Mouse (Mus musculus) neural tube, embryonic 12.5 days (tissue): ENCODE results near the gene Dennd6b. TPM values are rescaled to one million over a fixed set of nuclear protein-coding genes. Genes with fewer than 3 reads are reported as not detected.
A peak's percentile ranks its signal among the peaks of the same experiment; 100 is the strongest.

ENCODE experiments used
- ATAC-seq: fragments of 200-750 bp; cut with Nextera tagmentation; 2 replicates; pipeline ENCODE4 v1.8.0; 2017; ENCODE audit warnings: low read depth, mild to moderate bottlenecking, moderate TSS enrichment, moderate library complexity; ENCODE audit not compliant: low FRiP score
- H3K27ac ChIP-seq: fragments of 300-500 bp; sonication (generic); 2 replicates; pipeline ENCODE4 v1.5.1; 2016
- H3K27me3 ChIP-seq: fragments of 300-500 bp; sonication (generic); replicated peaks from 2 replicates; pipeline ENCODE4 v1.6.1; 2016; ENCODE audit warnings: mild to moderate bottlenecking
- H3K36me3 ChIP-seq: fragments of 300-500 bp; sonication (generic); 2 replicates; pipeline ENCODE4 v1.6.1; 2016; ENCODE audit warnings: mild to moderate bottlenecking
- H3K4me1 ChIP-seq: fragments of 300-500 bp; sonication (generic); 2 replicates; pipeline ENCODE4 v1.6.1; 2016
- H3K4me2 ChIP-seq: fragments of 300-500 bp; sonication (generic); replicated peaks from 2 replicates; pipeline ENCODE4 v1.6.1; 2016; ENCODE audit warnings: mild to moderate bottlenecking
- H3K4me3 ChIP-seq: fragments of 300-500 bp; sonication (generic); 2 replicates; pipeline ENCODE4 v1.5.1; 2016
- H3K9ac ChIP-seq: fragments of 300-500 bp; sonication (generic); 2 replicates; pipeline ENCODE4 v1.6.1; 2016; ENCODE audit warnings: mild to moderate bottlenecking
- H3K9me3 ChIP-seq: fragments of 300-500 bp; sonication (generic); 2 replicates; pipeline ENCODE4 v1.6.1; 2016; ENCODE audit warnings: mild to moderate bottlenecking
- WGBS: fragments of 180-500 bp; shearing (Covaris S2); methylation state at CpG from one replicate; pipeline ENCODE4 v1.1.7; 2016; 5-methylcytosine and 5-hydroxymethylcytosine counted together
- polyA plus RNA-seq: library from polyadenylated mRNA; unstranded; fragments of >200 nt; fragmentation: Nextera tagmentation; extraction: Ambion mirVana; gene quantifications from 2 replicates; pipeline ENCODE4 v1.2.1, GENCODE M21; 2016

The Dennd6b gene
- polyA plus RNA-seq: 55.5 and 62.6 TPM in 2 replicates

GRCm38 (mm10) chr15:89196313-89196706, at the start of gene Dennd6b:
Gene Dennd6b, minus strand, starts transcription at chr15:89196496.
- H3K9me3 ChIP-seq: no peaks in the 10 kb centered on the region
- H3K9ac ChIP-seq: peak within 1 kb of the TSS; percentile 91
- H3K4me3 ChIP-seq: peak within 1 kb of the TSS; percentile 80
- peaks cover 9% of the 10 kb centered on the region for H3K36me3 ChIP-seq
- peak; percentile 97 for ATAC-seq
- H3K4me1 ChIP-seq: peaks cover 11% of the 10 kb centered on the region
- no peaks in the 10 kb centered on the region for H3K27me3 ChIP-seq
- H3K27ac ChIP-seq: peak within 1 kb of the TSS; percentile 96
- peak within 1 kb of the TSS; percentile 67 for H3K4me2 ChIP-seq
- under 1% methylated on average over 38 of the region's 38 CpGs for WGBS

GRCm38 (mm10) chr15:89241025-89241424, 44.7 kb upstream of the Dennd6b start:
- Histone ChIP-seq H3K4me1 (no peaks in the 10 kb centered on the region), H3K27ac (no peak overlapping the region), H3K27me3 (no peaks in the 10 kb centered on the region), H3K36me3 (peaks cover 29% of the 10 kb centered on the region), H3K9me3 (no peaks in the 10 kb centered on the region), H3K9ac (no peak overlapping the region), H3K4me2 (no peak overlapping the region), H3K4me3 (no peak overlapping the region)
- no peak for ATAC-seq
- 84% methylated on average over 2 of the region's 2 CpGs for WGBS

- ATAC-seq: no peak
- Histone ChIP-seq H3K9ac (no peak overlapping the region), H3K27me3 (no peaks in the 10 kb centered on the region), H3K9me3 (no peaks in the 10 kb centered on the region), H3K4me1 (no peaks in the 10 kb centered on the region), H3K4me3 (no peak overlapping the region), H3K27ac (no peak overlapping the region), H3K4me2 (no peak overlapping the region), H3K36me3 (peaks cover 26% of the 10 kb centered on the region)
- WGBS: 73% methylated on average over 3 of the region's 3 CpGs
These were observed 43.6 kb upstream of the Dennd6b start for GRCm38 (mm10) chr15:89239751-89240392.

GRCm38 (mm10) chr15:89234052-89234451, 37.8 kb upstream of the Dennd6b start:
- Histone ChIP-seq H3K4me1 (no peaks in the 10 kb centered on the region), H3K9ac (no peak overlapping the region), H3K27me3 (no peaks in the 10 kb centered on the region), H3K9me3 (no peaks in the 10 kb centered on the region), H3K36me3 (0 out of 2 replicates have a peak, but pooled peaks cover 7% of the 10 kb centered on the region), H3K27ac (no peak overlapping the region), H3K4me2 (no peak overlapping the region), H3K4me3 (no peak overlapping the region)
- WGBS: 90% methylated on average over 4 of the region's 4 CpGs
- ATAC-seq: no peak

GRCm38 (mm10) chr15:89233586-89233985, 37.3 kb upstream of the Dennd6b start:
- no peak overlapping the region for H3K4me3 ChIP-seq
- H3K27ac ChIP-seq: no peak overlapping the region
- H3K9ac ChIP-seq: no peak overlapping the region
- WGBS: 62% methylated on average over 2 of the region's 2 CpGs
- H3K4me1 ChIP-seq: no peaks in the 10 kb centered on the region
- H3K9me3 ChIP-seq: no peaks in the 10 kb centered on the region
- H3K4me2 ChIP-seq: no peak overlapping the region
- H3K27me3 ChIP-seq: no peaks in the 10 kb centered on the region
- no peak for ATAC-seq
- 0 out of 2 replicates have a peak, but pooled peaks cover 7% of the 10 kb centered on the region for H3K36me3 ChIP-seq

- H3K9ac ChIP-seq: no peak overlapping the region
- no peaks in the 10 kb centered on the region for H3K9me3 ChIP-seq
- ATAC-seq: no peak
- 85% methylated on average over 2 of the region's 2 CpGs for WGBS
- H3K4me3 ChIP-seq: no peak overlapping the region
- no peaks in the 10 kb centered on the region for H3K27me3 ChIP-seq
- no peak overlapping the region for H3K27ac ChIP-seq
- H3K36me3 ChIP-seq: peaks cover 17% of the 10 kb centered on the region
- peaks cover 23% of the 10 kb centered on the region for H3K4me1 ChIP-seq
- H3K4me2 ChIP-seq: no peak overlapping the region
These were observed 19.4 kb upstream of the Dennd6b start for GRCm38 (mm10) chr15:89215611-89216233.

GRCm38 (mm10) chr15:89214953-89215352, 18.7 kb upstream of the Dennd6b start:
- Histone ChIP-seq H3K4me1 (peaks cover 23% of the 10 kb centered on the region), H3K36me3 (peaks cover 17% of the 10 kb centered on the region), H3K9me3 (no peaks in the 10 kb centered on the region), H3K9ac (no peak overlapping the region), H3K27me3 (no peaks in the 10 kb centered on the region), H3K4me2 (no peak overlapping the region), H3K27ac (no peak overlapping the region), H3K4me3 (no peak overlapping the region)
- ATAC-seq: no peak
- WGBS: 94% methylated on average over 3 of the region's 3 CpGs

- no peaks in the 10 kb centered on the region for H3K9me3 ChIP-seq
- no peak overlapping the region for H3K27ac ChIP-seq
- H3K4me2 ChIP-seq: peak overlapping the region; percentile 24
- 93% methylated on average over 3 of the region's 3 CpGs for WGBS
- no peak for ATAC-seq
- peaks cover 17% of the 10 kb centered on the region for H3K36me3 ChIP-seq
- no peaks in the 10 kb centered on the region for H3K27me3 ChIP-seq
- H3K4me3 ChIP-seq: no peak overlapping the region
- H3K9ac ChIP-seq: no peak overlapping the region
- H3K4me1 ChIP-seq: peaks cover 23% of the 10 kb centered on the region
These were observed 17.2 kb upstream of the Dennd6b start for GRCm38 (mm10) chr15:89213517-89213916.

- Histone ChIP-seq H3K4me3 (peak overlapping the region; percentile 90), H3K27me3 (no peaks in the 10 kb centered on the region), H3K9ac (peak overlapping the region; percentile 97), H3K36me3 (peaks cover 17% of the 10 kb centered on the region), H3K9me3 (no peaks in the 10 kb centered on the region), H3K4me1 (peaks cover 23% of the 10 kb centered on the region), H3K27ac (no peak overlapping the region), H3K4me2 (peak overlapping the region; percentile 75)
- no peak for ATAC-seq
- WGBS: 51% methylated on average over 6 of the region's 6 CpGs
These were observed 16.2 kb upstream of the Dennd6b start for GRCm38 (mm10) chr15:89212495-89212894.

- Histone ChIP-seq H3K27ac (peak overlapping the region; percentile 81), H3K9me3 (no peaks in the 10 kb centered on the region), H3K4me3 (peak overlapping the region; percentile 90), H3K4me2 (peak overlapping the region; percentile 75), H3K27me3 (no peaks in the 10 kb centered on the region), H3K4me1 (peaks cover 23% of the 10 kb centered on the region), H3K9ac (peak overlapping the region; percentile 97), H3K36me3 (peaks cover 15% of the 10 kb centered on the region)
- ATAC-seq: peak; percentile 71
- WGBS: under 1% methylated on average over 31 of the region's 35 CpGs
These were observed 15.6 kb upstream of the Dennd6b start for GRCm38 (mm10) chr15:89211716-89212461.

GRCm38 (mm10) chr15:89210915-89211715, 14.8 kb upstream of the Dennd6b start, which contains the start of gene Ppp6r2:
Gene Ppp6r2, plus strand, starts transcription at chr15:89211553.
- peak; percentile 86 for ATAC-seq
- peaks cover 23% of the 10 kb centered on the region for H3K4me1 ChIP-seq
- H3K27me3 ChIP-seq: no peaks in the 10 kb centered on the region
- peak within 1 kb of the TSS; percentile 81 for H3K27ac ChIP-seq
- WGBS: 3% methylated on average over 61 of the region's 73 CpGs
- peak within 1 kb of the TSS; percentile 97 for H3K9ac ChIP-seq
- peak within 1 kb of the TSS; percentile 90 for H3K4me3 ChIP-seq
- peaks cover 8% of the 10 kb centered on the region for H3K36me3 ChIP-seq
- no peaks in the 10 kb centered on the region for H3K9me3 ChIP-seq
- H3K4me2 ChIP-seq: peak within 1 kb of the TSS; percentile 75
